Mouse (Mus musculus): ENCODE measurements at regions not wholly inside any gene's neighbourhood (a gene's known extent, or its start where the extent isn't known, plus 50 kb on each side); places are given as distances from the start of the nearest gene placed in this dataset. TPM values are rescaled to one million over a fixed set of nuclear protein-coding genes. Genes with fewer than 3 reads are reported as not detected.

DNA sequence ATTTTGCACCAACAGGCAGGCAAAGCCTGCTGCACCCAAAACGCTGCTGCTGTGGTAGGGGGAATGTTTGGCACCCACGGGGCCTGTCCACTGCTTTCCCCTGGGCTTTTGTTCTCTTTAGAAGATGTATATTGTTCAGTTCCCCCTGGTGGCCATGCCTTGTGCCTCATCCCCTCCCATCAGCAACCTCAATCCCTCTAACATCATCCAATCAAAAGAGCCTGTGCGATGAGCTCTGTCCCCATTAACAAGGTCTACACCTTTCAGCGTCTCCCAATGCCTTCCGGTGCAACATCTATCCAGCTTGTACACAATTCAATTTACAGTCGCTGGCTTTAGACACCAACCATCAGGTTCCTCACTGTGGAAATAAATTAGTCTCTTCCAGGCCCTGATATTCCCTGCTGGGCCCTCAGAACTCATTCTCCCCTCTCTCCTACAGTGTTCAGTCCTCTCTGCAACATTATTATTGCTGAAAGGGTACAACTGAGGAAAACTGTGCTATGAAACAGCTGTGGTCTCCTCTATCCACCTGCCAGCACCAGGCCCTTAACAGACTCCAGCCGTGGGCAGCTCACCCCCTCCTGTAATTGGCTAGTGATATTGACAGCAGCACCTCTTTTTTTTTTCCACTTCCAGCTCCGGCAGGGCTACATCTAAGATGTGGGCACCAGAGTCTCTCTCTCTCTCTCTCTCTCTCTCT lies 75.5 kb upstream of the Ankrd34c start:
- 41% methylated on average over 8 of the region's 8 CpGs for WGBS
- Histone ChIP-seq H3K27ac (replicated peaks; ENCODE audit: low read depth, low read length) (no peak overlapping the region), H3K4me2 (ENCODE audit: low read length) (no peak overlapping the region), H3K4me1 (ENCODE audit: control insufficient read depth, insufficient read depth, low read length) (no peaks in the 10 kb centered on the region), H3K9me3 (ENCODE audit: control insufficient read depth, low read length) (no peaks in the 10 kb centered on the region), H3K4me3 (replicated peaks; ENCODE audit: low read depth, low read length) (no peak overlapping the region), H3K36me3 (ENCODE audit: control insufficient read depth, insufficient read depth, low read length) (no peaks in the 10 kb centered on the region), H3K27me3 (ENCODE audit: control insufficient read depth, insufficient read depth, low read length) (no peaks in the 10 kb centered on the region), H3K9ac (replicated peaks; ENCODE audit: low read length) (no peak overlapping the region)
- no peak for ATAC-seq (ENCODE audit: low FRiP score, low TSS enrichment)
- peak; percentile 31 for DNase-seq

DNA sequence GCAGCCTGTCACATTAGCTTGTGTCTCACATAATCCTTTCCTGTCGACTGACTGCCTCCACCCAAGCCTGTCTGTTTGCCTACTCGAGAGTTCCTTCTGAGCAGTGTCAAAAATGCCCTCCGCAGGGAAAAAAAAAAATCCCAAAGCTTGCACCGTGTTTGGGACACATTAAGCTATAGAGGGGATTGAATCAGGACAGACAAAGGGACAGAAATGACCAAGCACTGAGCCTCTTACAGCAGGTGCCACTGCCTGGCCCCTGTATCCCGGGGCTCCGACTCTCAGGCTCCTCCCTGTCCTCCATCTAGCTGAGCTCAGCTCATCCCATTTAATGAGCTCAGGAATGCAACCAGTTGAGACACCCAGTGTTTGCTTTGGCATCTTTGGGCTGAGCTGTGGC lies 69.1 kb upstream of the Ankrd34c start:
- DNase-seq (no peak), ATAC-seq (ENCODE audit: low FRiP score, low TSS enrichment) (no peak)
- no peak overlapping the region for H3K9ac ChIP-seq (replicated peaks; ENCODE audit: low read length)
- 31% methylated on average over 6 of the region's 6 CpGs for WGBS
- no peaks in the 10 kb centered on the region for H3K4me1 ChIP-seq (ENCODE audit: control insufficient read depth, insufficient read depth, low read length)
- no peaks in the 10 kb centered on the region for H3K27me3 ChIP-seq (ENCODE audit: control insufficient read depth, insufficient read depth, low read length)
- H3K36me3 ChIP-seq (ENCODE audit: control insufficient read depth, insufficient read depth, low read length), result no peaks in the 10 kb centered on the region
- H3K4me3 ChIP-seq (replicated peaks; ENCODE audit: low read depth, low read length), result no peak overlapping the region
- no peak overlapping the region for H3K27ac ChIP-seq (replicated peaks; ENCODE audit: low read depth, low read length)
- no peak overlapping the region for H3K4me2 ChIP-seq (ENCODE audit: low read length)
- no peaks in the 10 kb centered on the region for H3K9me3 ChIP-seq (ENCODE audit: control insufficient read depth, low read length)

DNA sequence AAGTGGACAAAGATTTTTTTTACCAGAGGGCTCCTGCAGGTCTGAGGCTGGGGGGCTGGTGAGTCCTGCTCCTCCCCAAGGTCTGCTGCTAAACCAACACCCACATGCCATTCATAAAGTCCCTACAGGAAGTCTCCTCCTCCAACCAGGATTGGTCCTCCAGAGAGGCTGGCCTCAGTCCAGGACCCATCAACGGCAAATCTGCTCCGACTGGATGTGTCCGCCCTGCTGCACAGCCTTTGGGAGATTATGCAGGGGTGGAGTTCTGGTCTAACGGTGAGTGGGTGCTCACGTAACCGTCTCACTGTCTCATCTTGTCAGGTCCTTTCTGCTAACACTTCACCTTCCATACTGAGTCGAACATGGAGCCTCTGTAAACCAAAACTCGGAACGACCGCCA lies 64.4 kb upstream of the Ankrd34c start:
- 86% methylated on average over 10 of the region's 10 CpGs for WGBS
- DNase-seq (no peak), ATAC-seq (ENCODE audit: low FRiP score, low TSS enrichment) (no peak)
- Histone ChIP-seq H3K27ac (replicated peaks; ENCODE audit: low read depth, low read length) (no peak overlapping the region), H3K36me3 (ENCODE audit: control insufficient read depth, insufficient read depth, low read length) (no peaks in the 10 kb centered on the region), H3K9ac (replicated peaks; ENCODE audit: low read length) (no peak overlapping the region), H3K27me3 (ENCODE audit: control insufficient read depth, insufficient read depth, low read length) (no peaks in the 10 kb centered on the region), H3K4me1 (ENCODE audit: control insufficient read depth, insufficient read depth, low read length) (no peaks in the 10 kb centered on the region), H3K4me2 (ENCODE audit: low read length) (no peak overlapping the region), H3K9me3 (ENCODE audit: control insufficient read depth, low read length) (no peaks in the 10 kb centered on the region), H3K4me3 (replicated peaks; ENCODE audit: low read depth, low read length) (no peak overlapping the region)

DNA sequence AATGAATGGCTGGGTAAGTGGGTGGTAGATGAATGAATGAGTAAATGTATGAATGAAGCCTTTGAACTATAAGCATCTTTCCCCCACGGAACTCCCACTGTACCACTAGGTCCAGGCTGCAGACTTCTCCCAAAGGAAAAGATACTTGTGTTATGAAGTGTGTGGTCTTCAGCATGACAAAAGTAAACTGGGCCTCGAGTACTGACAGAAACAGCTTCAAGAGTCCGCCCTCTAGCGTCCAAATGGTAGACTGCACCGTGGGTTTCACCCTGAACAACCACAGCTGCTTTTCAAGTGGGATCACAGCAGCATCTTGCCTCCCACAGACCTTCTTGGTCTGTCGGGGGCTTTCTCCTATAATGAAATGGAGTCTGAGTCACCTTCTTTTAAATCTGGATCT lies 54.7 kb upstream of the Ankrd34c start:
- Histone ChIP-seq H3K9ac (replicated peaks; ENCODE audit: low read length) (no peak overlapping the region), H3K9me3 (ENCODE audit: control insufficient read depth, low read length) (no peaks in the 10 kb centered on the region), H3K27ac (replicated peaks; ENCODE audit: low read depth, low read length) (no peak overlapping the region), H3K4me2 (ENCODE audit: low read length) (no peak overlapping the region), H3K27me3 (ENCODE audit: control insufficient read depth, insufficient read depth, low read length) (no peaks in the 10 kb centered on the region), H3K36me3 (ENCODE audit: control insufficient read depth, insufficient read depth, low read length) (no peaks in the 10 kb centered on the region), H3K4me3 (replicated peaks; ENCODE audit: low read depth, low read length) (no peak overlapping the region), H3K4me1 (ENCODE audit: control insufficient read depth, insufficient read depth, low read length) (no peaks in the 10 kb centered on the region)
- ATAC-seq (ENCODE audit: low FRiP score, low TSS enrichment), result peak; percentile 36; the same call in 1 of the 2 replicates
- WGBS, result 8% methylated on average over 6 of the region's 6 CpGs
- DNase-seq, result peak; percentile 87

DNA sequence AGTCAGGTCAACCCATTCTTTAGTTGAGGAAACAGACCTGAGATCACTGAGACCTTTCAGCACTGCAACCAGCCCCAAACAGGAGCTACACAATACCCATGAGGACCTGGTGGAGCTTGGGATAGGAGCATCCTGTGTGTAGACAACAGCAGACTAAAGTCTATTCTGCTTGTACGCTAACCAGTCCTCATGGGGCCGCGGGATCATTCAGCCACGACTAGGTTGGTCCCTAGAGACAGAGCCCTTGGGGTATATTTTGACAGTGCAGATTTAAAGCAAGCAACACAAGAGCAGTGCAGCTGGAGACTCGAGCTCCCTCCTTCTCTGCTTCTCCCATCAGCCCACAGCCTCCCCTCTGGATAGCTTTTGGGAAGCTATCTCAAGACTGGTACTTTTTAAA lies 51.7 kb upstream of the Ankrd34c start:
- Histone ChIP-seq H3K9me3 (ENCODE audit: control insufficient read depth, low read length) (no peaks in the 10 kb centered on the region), H3K36me3 (ENCODE audit: control insufficient read depth, insufficient read depth, low read length) (no peaks in the 10 kb centered on the region), H3K27ac (replicated peaks; ENCODE audit: low read depth, low read length) (no peak overlapping the region), H3K4me2 (ENCODE audit: low read length) (no peak overlapping the region), H3K27me3 (ENCODE audit: control insufficient read depth, insufficient read depth, low read length) (no peaks in the 10 kb centered on the region), H3K4me1 (ENCODE audit: control insufficient read depth, insufficient read depth, low read length) (no peaks in the 10 kb centered on the region), H3K9ac (replicated peaks; ENCODE audit: low read length) (no peak overlapping the region), H3K4me3 (replicated peaks; ENCODE audit: low read depth, low read length) (no peak overlapping the region)
- no peak for DNase-seq
- 77% methylated on average over 5 of the region's 5 CpGs for WGBS
- no peak for ATAC-seq (ENCODE audit: low FRiP score, low TSS enrichment)

DNA sequence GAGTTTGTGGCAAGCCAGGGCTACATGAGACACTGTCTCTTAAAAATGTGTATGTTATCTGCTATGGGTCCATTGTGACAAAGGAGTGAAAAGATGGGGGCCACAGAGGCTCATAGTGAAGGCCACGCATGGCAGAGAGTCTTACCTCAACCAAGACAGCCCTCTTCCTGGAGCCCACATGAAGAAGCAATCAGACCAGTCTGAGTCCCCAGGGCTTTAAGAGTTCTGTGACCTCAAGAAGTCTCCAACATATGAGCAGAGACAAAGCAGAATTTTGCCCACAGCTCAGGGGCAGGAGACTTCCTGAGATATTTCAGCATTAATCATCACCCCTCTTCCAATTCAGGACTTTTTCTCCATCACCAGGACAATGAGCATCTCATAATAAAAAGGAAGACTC lies 50.4 kb upstream of the Ankrd34c start:
- no peak overlapping the region for H3K9ac ChIP-seq (replicated peaks; ENCODE audit: low read length)
- H3K4me1 ChIP-seq (ENCODE audit: control insufficient read depth, insufficient read depth, low read length), result no peaks in the 10 kb centered on the region
- DNase-seq, result no peak
- no peak overlapping the region for H3K27ac ChIP-seq (replicated peaks; ENCODE audit: low read depth, low read length)
- no peaks in the 10 kb centered on the region for H3K36me3 ChIP-seq (ENCODE audit: control insufficient read depth, insufficient read depth, low read length)
- WGBS, result 89% methylated on average over 1 of the region's 1 CpGs
- H3K9me3 ChIP-seq (ENCODE audit: control insufficient read depth, low read length), result no peaks in the 10 kb centered on the region
- H3K27me3 ChIP-seq (ENCODE audit: control insufficient read depth, insufficient read depth, low read length), result no peaks in the 10 kb centered on the region
- H3K4me2 ChIP-seq (ENCODE audit: low read length), result no peak overlapping the region
- ATAC-seq (ENCODE audit: low FRiP score, low TSS enrichment), result no peak
- no peak overlapping the region for H3K4me3 ChIP-seq (replicated peaks; ENCODE audit: low read depth, low read length)

MicroRNAs in the stretch of these regions (microRNA counts, 519-probe panel; counts per million panel counts)
- microRNA mmu-miR-184, result not detected

Small RNAs in the stretch of these regions (microRNA-seq; reads per million reads assigned to microRNA genes)
- 7.5 reads per million, percentile 31 among the genes with 10 or more reads in this experiment for gene Mir184

Measured in midbrain, embryonic 14.5 days (tissue).